Mouse (Mus musculus) T-cell, adult 2 months (primary cell): ENCODE data around the gene Cfap20.

ENCODE experiments used
- DNase-seq: peaks from one replicate; pipeline ENCODE4 v3.0.0; 2022; ENCODE audit warnings: low spot score

The Cfap20 gene

DNA sequence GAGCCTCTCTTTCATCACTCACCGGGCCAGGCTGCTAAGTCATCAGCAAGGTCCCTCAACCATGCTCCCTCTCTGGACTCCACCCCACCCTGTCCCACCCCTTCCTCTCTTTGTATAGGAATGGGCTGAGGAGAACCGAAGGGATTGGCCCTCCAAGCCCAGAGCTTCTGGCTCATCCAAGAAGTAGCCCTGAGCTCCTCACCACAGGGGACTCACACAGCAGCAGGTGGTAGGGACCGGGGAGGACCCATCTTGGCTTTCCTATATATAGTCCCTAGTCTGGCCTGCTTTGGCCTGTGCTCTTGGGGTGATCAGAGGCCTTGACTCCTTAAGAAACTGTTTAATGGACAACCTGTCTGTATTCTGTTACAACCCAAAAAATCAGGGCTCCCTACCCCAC is 60.2 kb downstream of the Cfap20 start:
- no peak for DNase-seq

- DNase-seq: no peak
These were observed 61.2 kb downstream of the Cfap20 start for GRCm38 (mm10) chr8:95373389-95374002.
